7 mouse cellular contexts compared by ENCODE assay signal in the genomic region with DNA sequence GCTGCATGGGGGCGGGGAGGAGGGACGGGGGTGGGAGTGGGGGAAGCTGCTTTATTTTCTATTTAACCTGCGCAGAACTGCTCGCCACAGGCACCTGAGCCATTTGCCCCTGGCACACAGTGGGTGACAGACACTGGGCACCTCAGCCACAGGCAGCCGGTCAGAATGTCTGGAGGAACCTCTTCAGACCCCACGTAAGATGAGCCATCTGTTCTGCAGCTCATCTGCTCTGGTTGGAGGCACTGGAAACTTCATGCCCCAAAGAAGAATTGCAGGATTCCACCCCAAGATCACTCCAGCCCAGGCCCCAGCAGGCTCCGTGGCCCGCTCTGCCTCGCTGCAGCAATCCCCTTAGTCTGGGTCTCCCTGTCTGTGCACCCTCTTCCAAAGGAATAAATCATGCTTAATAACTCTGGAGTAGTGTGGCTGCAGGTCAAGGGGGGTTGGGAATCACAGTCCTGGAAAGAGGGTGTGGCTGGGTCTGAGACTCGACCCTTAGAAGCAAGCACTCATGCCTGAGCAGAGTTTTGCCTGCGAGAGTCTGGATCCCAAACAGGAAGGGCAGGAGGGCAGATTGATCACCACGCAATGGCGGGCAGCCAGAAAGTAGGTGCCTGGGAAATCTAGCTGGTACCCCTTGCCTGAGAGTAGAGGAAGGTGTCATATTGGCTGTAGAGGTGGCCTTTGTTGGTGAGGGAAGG. TPM values are rescaled to one million over a fixed set of nuclear protein-coding genes. Genes with fewer than 3 reads are reported as not detected.
DNase-seq lines count a peak whose midpoint lies in the region; ATAC-seq and TF ChIP-seq lines count a peak whose summit lies in the region.

No protein-coding gene starts in this region.

- no peak for TF ChIP-seq EP300 in stomach, postnatal 0 days (optimal IDR thresholded peaks at IDR 0.05)

- peak; percentile 31 to 39 for DNase-seq in thymus, postnatal 36 days
- DNase-seq in thymus, postnatal 0 days (ENCODE audit: low spot score), result no peak
- DNase-seq in forebrain, postnatal 0 days, result no peak
- peak; percentile 32 for DNase-seq in stomach, postnatal 0 days (ENCODE audit: low spot score)
- DNase-seq in spleen, adult 12 weeks (ENCODE audit: low spot score), result no peak
- no peak for DNase-seq in urinary bladder, postnatal 14 days (ENCODE audit: low spot score)

- H3K9me3 ChIP-seq in forebrain, postnatal 0 days (ENCODE audit: low read length), result no peaks in the 10 kb centered on the region
- no peaks in the 10 kb centered on the region for H3K9me3 ChIP-seq in liver, embryonic 12.5 days (replicated peaks)
- H3K9me3 ChIP-seq in stomach, postnatal 0 days (ENCODE audit: control insufficient read depth, low read length), result no peaks in the 10 kb centered on the region

- H3K4me1 ChIP-seq in forebrain, postnatal 0 days (ENCODE audit: insufficient read depth), result peaks cover 14% of the 10 kb centered on the region
- H3K4me1 ChIP-seq in liver, embryonic 12.5 days, result peaks cover 59% of the 10 kb centered on the region
- H3K4me1 ChIP-seq in stomach, postnatal 0 days (replicated peaks; ENCODE audit: control insufficient read depth, insufficient read depth), result peaks cover 8% of the 10 kb centered on the region

- H3K4me2 ChIP-seq in forebrain, postnatal 0 days (ENCODE audit: low read depth), result peak overlapping the region; percentile 52
- H3K4me2 ChIP-seq in liver, embryonic 12.5 days, result peak overlapping the region; percentile 53
- H3K4me2 ChIP-seq in stomach, postnatal 0 days (replicated peaks; ENCODE audit: low read depth), result peak overlapping the region; percentile 55

- peak overlapping the region; percentile 14; the same call in 1 of the 2 replicates for H3K9ac ChIP-seq in forebrain, postnatal 0 days
- no peak overlapping the region; the same call in 1 of the 2 replicates for H3K9ac ChIP-seq in liver, embryonic 12.5 days
- H3K9ac ChIP-seq in stomach, postnatal 0 days (ENCODE audit: low read length), result 0 out of 2 replicates have a peak overlapping the region, but pooled peaks have one; percentile 0

- no peak for TF ChIP-seq CTCF in forebrain, postnatal 0 days (IDR thresholded peaks at IDR 0.05; ENCODE audit: low read depth)
- no peak for TF ChIP-seq CTCF in stomach, postnatal 0 days (IDR thresholded peaks at IDR 0.05; ENCODE audit: low read depth)

- peak; percentile 10; the same call in 1 of the 2 replicates for ATAC-seq in forebrain, postnatal 0 days
- no peak for ATAC-seq in liver, embryonic 12.5 days
- ATAC-seq in stomach, postnatal 0 days (ENCODE audit: low FRiP score, low TSS enrichment), result no peak

- no peaks in the 10 kb centered on the region for H3K27me3 ChIP-seq in forebrain, postnatal 0 days (ENCODE audit: insufficient read depth, low read length)
- H3K27me3 ChIP-seq in liver, embryonic 12.5 days (replicated peaks), result no peaks in the 10 kb centered on the region
- no peaks in the 10 kb centered on the region for H3K27me3 ChIP-seq in stomach, postnatal 0 days (ENCODE audit: control insufficient read depth, insufficient read depth, low read length)

- H3K27ac ChIP-seq in forebrain, postnatal 0 days (ENCODE audit: low read depth, low read length), result peak overlapping the region; percentile 76
- peak overlapping the region; percentile 66 for H3K27ac ChIP-seq in liver, embryonic 12.5 days
- H3K27ac ChIP-seq in stomach, postnatal 0 days (replicated peaks), result peak overlapping the region; percentile 88

- H3K36me3 ChIP-seq in forebrain, postnatal 0 days (ENCODE audit: insufficient read depth), result peaks cover 6% of the 10 kb centered on the region; the same call in 1 of the 2 replicates
- H3K36me3 ChIP-seq in liver, embryonic 12.5 days, result peaks cover 43% of the 10 kb centered on the region
- no peaks in the 10 kb centered on the region; the same call in 1 of the 2 replicates for H3K36me3 ChIP-seq in stomach, postnatal 0 days (ENCODE audit: control insufficient read depth, insufficient read depth, low read length)

- WGBS in forebrain, postnatal 0 days, result 34% methylated on average over 13 of the region's 13 CpGs
- WGBS in liver, embryonic 12.5 days (ENCODE audit: insufficient replicate concordance), result 48% methylated on average over 13 of the region's 13 CpGs
- 11% methylated on average over 12 of the region's 13 CpGs for WGBS in stomach, postnatal 0 days

- peak overlapping the region; percentile 9; the same call in 1 of the 2 replicates for H3K4me3 ChIP-seq in forebrain, postnatal 0 days (ENCODE audit: low read depth, low read length)
- H3K4me3 ChIP-seq in liver, embryonic 12.5 days, result no peak overlapping the region
- no peak overlapping the region for H3K4me3 ChIP-seq in stomach, postnatal 0 days (ENCODE audit: low read depth, low read length)

RNA-seq across cellular contexts. Expression of a gene that starts 4.0 kb away (rescaled TPM):
- polyA plus RNA-seq in thymus, postnatal 0 days (2015; fragmentation: Nextera tagmentation; extraction: Ambion mirVana), result 262 and 266 TPM in 2 replicates
- 10.0 and 22.7 TPM in 2 replicates for total RNA-seq in forebrain, postnatal 0 days (2014; rRNA removed)
- 24.9 and 33.7 TPM in 2 replicates for polyA plus RNA-seq in forebrain, postnatal 0 days (2015; fragmentation: Nextera tagmentation; extraction: Ambion mirVana)
- 61.6 and 68.2 TPM in 2 replicates for polyA plus RNA-seq in liver, embryonic 12.5 days (2016; fragmentation: Nextera tagmentation; extraction: Ambion mirVana)
- 135 and 151 TPM in 2 replicates for polyA plus RNA-seq in stomach, postnatal 0 days (2015; fragmentation: Nextera tagmentation; extraction: Ambion mirVana)

RNA-seq across cellular contexts. Expression of a gene that starts 6.7 kb away (rescaled TPM):
- 2.3 and 2.6 TPM in 2 replicates for polyA plus RNA-seq in thymus, postnatal 0 days (2015; fragmentation: Nextera tagmentation; extraction: Ambion mirVana)
- 4.3 and 5.8 TPM in 2 replicates for total RNA-seq in forebrain, postnatal 0 days (2014; rRNA removed)
- 3.1 and 5.1 TPM in 2 replicates for polyA plus RNA-seq in forebrain, postnatal 0 days (2015; fragmentation: Nextera tagmentation; extraction: Ambion mirVana)
- polyA plus RNA-seq in liver, embryonic 12.5 days (2016; fragmentation: Nextera tagmentation; extraction: Ambion mirVana), result 1.6 and 2.0 TPM in 2 replicates
- polyA plus RNA-seq in stomach, postnatal 0 days (2015; fragmentation: Nextera tagmentation; extraction: Ambion mirVana), result 1.7 and 2.3 TPM in 2 replicates

RNA-seq across cellular contexts. Expression of a gene that starts 20.4 kb away (rescaled TPM):
- polyA plus RNA-seq in thymus, postnatal 0 days (2015; fragmentation: Nextera tagmentation; extraction: Ambion mirVana), result 4.3 and 4.6 TPM in 2 replicates
- 22.1 and 29.7 TPM in 2 replicates for total RNA-seq in forebrain, postnatal 0 days (2014; rRNA removed)
- 4.9 and 5.7 TPM in 2 replicates for polyA plus RNA-seq in forebrain, postnatal 0 days (2015; fragmentation: Nextera tagmentation; extraction: Ambion mirVana)
- polyA plus RNA-seq in liver, embryonic 12.5 days (2016; fragmentation: Nextera tagmentation; extraction: Ambion mirVana), result 3.8 and 3.9 TPM in 2 replicates
- 3.1 and 3.2 TPM in 2 replicates for polyA plus RNA-seq in stomach, postnatal 0 days (2015; fragmentation: Nextera tagmentation; extraction: Ambion mirVana)

RNA-seq across cellular contexts. Expression of a gene that starts 20.6 kb away (rescaled TPM):
- 1.4 and 1.5 TPM in 2 replicates for polyA plus RNA-seq in thymus, postnatal 0 days (2015; fragmentation: Nextera tagmentation; extraction: Ambion mirVana)
- total RNA-seq in forebrain, postnatal 0 days (2014; rRNA removed), result 0.31 TPM in 1 of 2 replicates, not detected in the other
- polyA plus RNA-seq in forebrain, postnatal 0 days (2015; fragmentation: Nextera tagmentation; extraction: Ambion mirVana), result 0.40 TPM in 2 replicates
- 0.68 and 0.94 TPM in 2 replicates for polyA plus RNA-seq in liver, embryonic 12.5 days (2016; fragmentation: Nextera tagmentation; extraction: Ambion mirVana)
- polyA plus RNA-seq in stomach, postnatal 0 days (2015; fragmentation: Nextera tagmentation; extraction: Ambion mirVana), result 0.46 and 0.79 TPM in 2 replicates

RNA-seq across cellular contexts. Expression of a gene that starts 39.0 kb away (rescaled TPM):
- polyA plus RNA-seq in thymus, postnatal 0 days (2015; fragmentation: Nextera tagmentation; extraction: Ambion mirVana), result 0.13 and 0.23 TPM in 2 replicates
- total RNA-seq in forebrain, postnatal 0 days (2014; rRNA removed), result 9.0 and 12.9 TPM in 2 replicates
- polyA plus RNA-seq in forebrain, postnatal 0 days (2015; fragmentation: Nextera tagmentation; extraction: Ambion mirVana), result 1.9 and 3.4 TPM in 2 replicates
- polyA plus RNA-seq in liver, embryonic 12.5 days (2016; fragmentation: Nextera tagmentation; extraction: Ambion mirVana), result 0.17 and 0.24 TPM in 2 replicates
- 0.35 and 0.38 TPM in 2 replicates for polyA plus RNA-seq in stomach, postnatal 0 days (2015; fragmentation: Nextera tagmentation; extraction: Ambion mirVana)

Comparison
In these comparisons a context has a peak if more than half of its experiments do, and no peak if none do; other contexts are left out.
1. DNase-seq: peak in thymus, postnatal 36 days (2 of 2) and stomach, postnatal 0 days (single experiment); none in thymus, postnatal 0 days (single experiment), forebrain, postnatal 0 days (single experiment), spleen, adult 12 weeks (single experiment) and urinary bladder, postnatal 14 days (single experiment).
2. Peak in every context shown above with its lines, with median percentiles within 50 percentile points of each other: H3K27ac ChIP-seq and H3K4me2 ChIP-seq.